Mouse (Mus musculus): Measurements from ENCODE around the gene Myh3. TPM values are rescaled to one million over a fixed set of nuclear protein-coding genes. Genes with fewer than 3 reads are reported as not detected.

Gene Myh3
- polyA plus RNA-seq, 1 experiment, result not detected

GRCm38 (mm10) chr11:67145482-67146408 lies 67.6 kb downstream of the Myh3 start:
- H3K27me3 ChIP-seq (ENCODE audit: control insufficient read depth, insufficient read depth, low read length), result no peaks in the 10 kb centered on the region
- H3K4me1 ChIP-seq (ENCODE audit: control insufficient read depth, insufficient read depth, insufficient read length), result no peaks in the 10 kb centered on the region
- DNase-seq (ENCODE audit: low read depth in 1 of 2, low spot score in 2 of 2), result no peak
- H3K4me3 ChIP-seq (ENCODE audit: extremely low read depth, insufficient read depth, insufficient read length), result no peak overlapping the region
- no peak overlapping the region for H3K27ac ChIP-seq (ENCODE audit: insufficient read depth, low read length)
- 86% methylated on average over 5 of the region's 5 CpGs for WGBS
- TF ChIP-seq CTCF (IDR thresholded peaks at IDR 0.05; ENCODE audit: extremely low read depth, insufficient read depth, insufficient read length, insufficient replicate concordance) (no peak), POLR2A (IDR thresholded peaks at IDR 0.05; ENCODE audit: low read depth, low read length) (no peak)
- no peaks in the 10 kb centered on the region for H3K36me3 ChIP-seq (ENCODE audit: control insufficient read depth, insufficient read depth, low read length)

- no peaks in the 10 kb centered on the region for H3K36me3 ChIP-seq (ENCODE audit: control insufficient read depth, insufficient read depth, low read length)
- H3K27ac ChIP-seq (ENCODE audit: insufficient read depth, low read length), result no peak overlapping the region
- H3K4me1 ChIP-seq (ENCODE audit: control insufficient read depth, insufficient read depth, insufficient read length), result no peaks in the 10 kb centered on the region
- no peak for TF ChIP-seq POLR2A (IDR thresholded peaks at IDR 0.05; ENCODE audit: low read depth, low read length)
- no peak for TF ChIP-seq CTCF (IDR thresholded peaks at IDR 0.05; ENCODE audit: extremely low read depth, insufficient read depth, insufficient read length, insufficient replicate concordance)
- no peaks in the 10 kb centered on the region for H3K27me3 ChIP-seq (ENCODE audit: control insufficient read depth, insufficient read depth, low read length)
- 69% methylated on average over 4 of the region's 4 CpGs for WGBS
- H3K4me3 ChIP-seq (ENCODE audit: extremely low read depth, insufficient read depth, insufficient read length), result no peak overlapping the region
- no peak for DNase-seq (ENCODE audit: low read depth in 1 of 2, low spot score in 2 of 2)
Measured at GRCm38 (mm10) chr11:67146409-67147282, 68.5 kb downstream of the Myh3 start.

GRCm38 (mm10) chr11:67147283-67147921 lies 69.3 kb downstream of the Myh3 start:
- WGBS, result 90% methylated on average over 12 of the region's 12 CpGs
- no peak for TF ChIP-seq POLR2A (IDR thresholded peaks at IDR 0.05; ENCODE audit: low read depth, low read length)
- TF ChIP-seq CTCF (IDR thresholded peaks at IDR 0.05; ENCODE audit: extremely low read depth, insufficient read depth, insufficient read length, insufficient replicate concordance), result no peak
- no peak overlapping the region for H3K27ac ChIP-seq (ENCODE audit: insufficient read depth, low read length)
- no peaks in the 10 kb centered on the region for H3K4me1 ChIP-seq (ENCODE audit: control insufficient read depth, insufficient read depth, insufficient read length)
- no peak overlapping the region for H3K4me3 ChIP-seq (ENCODE audit: extremely low read depth, insufficient read depth, insufficient read length)
- no peak for DNase-seq (ENCODE audit: low read depth in 1 of 2, low spot score in 2 of 2)
- H3K27me3 ChIP-seq (ENCODE audit: control insufficient read depth, insufficient read depth, low read length), result no peaks in the 10 kb centered on the region
- H3K36me3 ChIP-seq (ENCODE audit: control insufficient read depth, insufficient read depth, low read length), result no peaks in the 10 kb centered on the region

GRCm38 (mm10) chr11:67148286-67149012 lies 70.3 kb downstream of the Myh3 start:
- H3K36me3 ChIP-seq (ENCODE audit: control insufficient read depth, insufficient read depth, low read length), result no peaks in the 10 kb centered on the region
- no peaks in the 10 kb centered on the region for H3K27me3 ChIP-seq (ENCODE audit: control insufficient read depth, insufficient read depth, low read length)
- DNase-seq (ENCODE audit: low read depth in 1 of 2, low spot score in 2 of 2), result no peak
- TF ChIP-seq CTCF (IDR thresholded peaks at IDR 0.05; ENCODE audit: extremely low read depth, insufficient read depth, insufficient read length, insufficient replicate concordance), result no peak
- no peak for TF ChIP-seq POLR2A (IDR thresholded peaks at IDR 0.05; ENCODE audit: low read depth, low read length)
- no peaks in the 10 kb centered on the region for H3K4me1 ChIP-seq (ENCODE audit: control insufficient read depth, insufficient read depth, insufficient read length)
- H3K4me3 ChIP-seq (ENCODE audit: extremely low read depth, insufficient read depth, insufficient read length), result no peak overlapping the region
- H3K27ac ChIP-seq (ENCODE audit: insufficient read depth, low read length), result no peak overlapping the region
- WGBS, result 89% methylated on average over 4 of the region's 4 CpGs

- H3K4me3 ChIP-seq (ENCODE audit: extremely low read depth, insufficient read depth, insufficient read length), result no peak overlapping the region
- no peaks in the 10 kb centered on the region for H3K27me3 ChIP-seq (ENCODE audit: control insufficient read depth, insufficient read depth, low read length)
- TF ChIP-seq CTCF (IDR thresholded peaks at IDR 0.05; ENCODE audit: extremely low read depth, insufficient read depth, insufficient read length, insufficient replicate concordance) (no peak), POLR2A (IDR thresholded peaks at IDR 0.05; ENCODE audit: low read depth, low read length) (no peak)
- DNase-seq (ENCODE audit: low read depth in 1 of 2, low spot score in 2 of 2), result no peak
- no peak overlapping the region for H3K27ac ChIP-seq (ENCODE audit: insufficient read depth, low read length)
- H3K36me3 ChIP-seq (ENCODE audit: control insufficient read depth, insufficient read depth, low read length), result no peaks in the 10 kb centered on the region
- H3K4me1 ChIP-seq (ENCODE audit: control insufficient read depth, insufficient read depth, insufficient read length), result no peaks in the 10 kb centered on the region
- 91% methylated on average over 2 of the region's 2 CpGs for WGBS
Measured at GRCm38 (mm10) chr11:67150237-67150636, 72.1 kb downstream of the Myh3 start.

GRCm38 (mm10) chr11:67151159-67151558 lies 73.1 kb downstream of the Myh3 start:
- Histone ChIP-seq H3K4me3 (ENCODE audit: extremely low read depth, insufficient read depth, insufficient read length) (no peak overlapping the region), H3K4me1 (ENCODE audit: control insufficient read depth, insufficient read depth, insufficient read length) (no peaks in the 10 kb centered on the region), H3K36me3 (ENCODE audit: control insufficient read depth, insufficient read depth, low read length) (no peaks in the 10 kb centered on the region), H3K27ac (ENCODE audit: insufficient read depth, low read length) (no peak overlapping the region), H3K27me3 (ENCODE audit: control insufficient read depth, insufficient read depth, low read length) (no peaks in the 10 kb centered on the region)
- no peak for DNase-seq (ENCODE audit: low read depth in 1 of 2, low spot score in 2 of 2)
- WGBS, result 77% methylated on average over 3 of the region's 3 CpGs
- TF ChIP-seq POLR2A (IDR thresholded peaks at IDR 0.05; ENCODE audit: low read depth, low read length) (no peak), CTCF (IDR thresholded peaks at IDR 0.05; ENCODE audit: extremely low read depth, insufficient read depth, insufficient read length, insufficient replicate concordance) (no peak)

Other genes with a start within 250 kb of the Myh3 start
- not detected in 2 replicates for gene Pirt, start 166.3 kb upstream of the Myh3 start, polyA plus RNA-seq (2012; rRNA removed)
- not detected in 2 replicates for gene Tmem238l, start 121.7 kb upstream of the Myh3 start, polyA plus RNA-seq (2012; rRNA removed)
- 0.65 and 0.79 TPM in 2 replicates for gene Tmem220, start 53.1 kb upstream of the Myh3 start, polyA plus RNA-seq (2012; rRNA removed)
- 6.0 and 7.4 TPM in 2 replicates for gene Adprm, start 25.7 kb upstream of the Myh3 start, polyA plus RNA-seq (2012; rRNA removed)
- gene Sco1, start 25.6 kb upstream of the Myh3 start, polyA plus RNA-seq (2012; rRNA removed), result 1.9 and 2.0 TPM in 2 replicates
- gene Myh2, start 92.7 kb downstream of the Myh3 start, polyA plus RNA-seq (2012; rRNA removed), result 0.01 TPM in 1 of 2 replicates, not detected in the other
- gene Myh1, start 121.8 kb downstream of the Myh3 start, polyA plus RNA-seq (2012; rRNA removed), result 0.04 and 0.08 TPM in 2 replicates
- gene Myh4, start 159.7 kb downstream of the Myh3 start, polyA plus RNA-seq (2012; rRNA removed), result not detected in 2 replicates
- 0.06 TPM in 2 replicates for gene Myh8, start 198.8 kb downstream of the Myh3 start, polyA plus RNA-seq (2012; rRNA removed)
- not detected in 2 replicates for gene Myh13, start 243.4 kb downstream of the Myh3 start, polyA plus RNA-seq (2012; rRNA removed)

All from spleen, adult 2 months (tissue).